Mouse (Mus musculus) adrenal gland, postnatal 36 days (tissue): ENCODE measurements at regions not wholly inside any gene's neighbourhood (a gene's known extent, or its start where the extent isn't known, plus 50 kb on each side); places are given as distances from the start of the nearest gene placed in this dataset.

Experiments used
- DNase-seq, 2 experiments: peaks; one replicate each; pipeline ENCODE4 v3.0.0; 2021; ENCODE audit warnings: mixed read lengths in 1 of 2

GRCm38 (mm10) chr11:18165609-18166347 lies 212.1 kb upstream of the Etaa1 start:
- no peak for DNase-seq

- no peak for DNase-seq
Observed at GRCm38 (mm10) chr11:18164025-18164423, 210.3 kb upstream of the Etaa1 start.

GRCm38 (mm10) chr11:18163156-18164024 lies 209.7 kb upstream of the Etaa1 start:
- no peak for DNase-seq

GRCm38 (mm10) chr11:18156506-18156905 lies 202.8 kb upstream of the Etaa1 start:
- DNase-seq: peak; percentile 40 to 48

GRCm38 (mm10) chr11:18151788-18152563 lies 198.3 kb upstream of the Etaa1 start:
- peak; percentile 82 to 88 for DNase-seq

GRCm38 (mm10) chr11:18151369-18151768 lies 197.7 kb upstream of the Etaa1 start:
- DNase-seq: no peak

- DNase-seq: no peak
Observed at GRCm38 (mm10) chr11:18127488-18127887, 173.8 kb upstream of the Etaa1 start.

- DNase-seq: no peak
Observed at GRCm38 (mm10) chr11:18123031-18123430, 169.4 kb upstream of the Etaa1 start.

- no peak for DNase-seq
Observed at GRCm38 (mm10) chr11:18122616-18123015, 168.9 kb upstream of the Etaa1 start.

- DNase-seq: peak in 1 of 2 experiments; percentile 2
Observed at GRCm38 (mm10) chr11:18115693-18116450, 162.2 kb upstream of the Etaa1 start.

- DNase-seq: peak; percentile 31 to 35
Observed at GRCm38 (mm10) chr11:18102841-18103240, 149.2 kb upstream of the Etaa1 start.

- DNase-seq: no peak
Observed at GRCm38 (mm10) chr11:18075840-18076435, 122.3 kb upstream of the Etaa1 start.

GRCm38 (mm10) chr11:18070586-18071306 lies 117.1 kb upstream of the Etaa1 start:
- DNase-seq: peak; percentile 55 to 66

- DNase-seq: no peak
Observed at GRCm38 (mm10) chr11:18070032-18070374, 116.3 kb upstream of the Etaa1 start.

GRCm38 (mm10) chr11:18069348-18070031 lies 115.8 kb upstream of the Etaa1 start:
- DNase-seq: no peak

GRCm38 (mm10) chr11:18068085-18068484 lies 114.4 kb upstream of the Etaa1 start:
- no peak for DNase-seq

- DNase-seq: peak in 1 of 2 experiments; percentile 4
Observed at GRCm38 (mm10) chr11:18067676-18068075, 114.0 kb upstream of the Etaa1 start.

GRCm38 (mm10) chr11:18041589-18041988 lies 87.9 kb upstream of the Etaa1 start:
- no peak for DNase-seq

GRCm38 (mm10) chr11:18031049-18031448 lies 77.4 kb upstream of the Etaa1 start:
- no peak for DNase-seq

- no peak for DNase-seq
Observed at GRCm38 (mm10) chr11:18022065-18022464, 68.4 kb upstream of the Etaa1 start.
